ENCODE assay signal across 23 mouse cellular contexts in genomic region chr12:71961671-71962070, GRCm38 (mm10).
DNase-seq lines count a peak whose midpoint lies in the region; ATAC-seq and TF ChIP-seq lines count a peak whose summit lies in the region.
"Had no signal": no experiment of that assay in that cellular context is flagged by ENCODE, and none has a peak within 500 bp of the region (broad histone marks: within the 10 kb centered on the region; RNA-seq: fewer than 3 reads in every experiment).

No protein-coding gene starts in this region.

- ATAC-seq in embryonic facial prominence, embryonic 14.5 days (ENCODE audit: low read depth): peak; percentile 65; the same call in 1 of the 2 replicates
- no peak for ATAC-seq in heart, embryonic 15.5 days (replicated peaks; ENCODE audit: insufficient number of reproducible peaks, insufficient read depth, low FRiP score, low read depth)
- ATAC-seq: forebrain, embryonic 13.5 days; forebrain, embryonic 15.5 days; forebrain, postnatal 0 days had no signal

- H3K27me3 ChIP-seq in embryonic facial prominence, embryonic 14.5 days (replicated peaks; ENCODE audit: control insufficient read depth, insufficient read depth, low read length): no peaks in the 10 kb centered on the region
- H3K27me3 ChIP-seq in embryonic facial prominence, embryonic 10.5 days (replicated peaks; ENCODE audit: low read depth, poor library complexity, severe bottlenecking): no peaks in the 10 kb centered on the region
- no peaks in the 10 kb centered on the region for H3K27me3 ChIP-seq in heart, embryonic 15.5 days
- H3K27me3 ChIP-seq: embryonic facial prominence, embryonic 12.5 days; embryonic facial prominence, embryonic 15.5 days; forebrain, embryonic 13.5 days; forebrain, embryonic 15.5 days had no signal

- H3K4me1 ChIP-seq in embryonic facial prominence, embryonic 14.5 days (ENCODE audit: control insufficient read depth, insufficient read depth, low read length): no peaks in the 10 kb centered on the region
- peaks cover 12% of the 10 kb centered on the region; the same call in 1 of the 2 replicates for H3K4me1 ChIP-seq in embryonic facial prominence, embryonic 10.5 days
- peaks cover 7% of the 10 kb centered on the region for H3K4me1 ChIP-seq in heart, embryonic 15.5 days (replicated peaks)
- H3K4me1 ChIP-seq: embryonic facial prominence, embryonic 12.5 days had no signal

- no peak overlapping the region for H3K9ac ChIP-seq in embryonic facial prominence, embryonic 14.5 days (ENCODE audit: low read depth, low read length)
- no peak overlapping the region for H3K9ac ChIP-seq in heart, embryonic 15.5 days
- H3K9ac ChIP-seq: embryonic facial prominence, embryonic 12.5 days; embryonic facial prominence, embryonic 15.5 days; forebrain, embryonic 13.5 days; forebrain, embryonic 15.5 days; forebrain, postnatal 0 days had no signal

- H3K9me3 ChIP-seq in embryonic facial prominence, embryonic 14.5 days (ENCODE audit: control insufficient read depth, low read length): no peaks in the 10 kb centered on the region
- no peaks in the 10 kb centered on the region for H3K9me3 ChIP-seq in embryonic facial prominence, embryonic 10.5 days
- H3K9me3 ChIP-seq in heart, embryonic 15.5 days (replicated peaks): no peaks in the 10 kb centered on the region
- H3K9me3 ChIP-seq: embryonic facial prominence, embryonic 12.5 days; embryonic facial prominence, embryonic 15.5 days; forebrain, embryonic 13.5 days; forebrain, embryonic 15.5 days had no signal

- H3K36me3 ChIP-seq in embryonic facial prominence, embryonic 14.5 days (ENCODE audit: control insufficient read depth, insufficient read depth, low read length): peaks cover 34% of the 10 kb centered on the region
- H3K36me3 ChIP-seq in embryonic facial prominence, embryonic 10.5 days (replicated peaks): peaks cover 27% of the 10 kb centered on the region
- H3K36me3 ChIP-seq in heart, embryonic 15.5 days: peaks cover 55% of the 10 kb centered on the region

- H3K4me3 ChIP-seq in embryonic facial prominence, embryonic 14.5 days (ENCODE audit: low read depth, low read length): no peak overlapping the region
- no peak overlapping the region for H3K4me3 ChIP-seq in embryonic facial prominence, embryonic 10.5 days
- H3K4me3 ChIP-seq in heart, embryonic 15.5 days: no peak overlapping the region
- no peak overlapping the region for H3K4me3 ChIP-seq in layer of hippocampus, adult 2 months
- H3K4me3 ChIP-seq: embryonic facial prominence, embryonic 12.5 days; embryonic facial prominence, embryonic 15.5 days; erythroblast, embryonic 14.5 days; forebrain, embryonic 13.5 days; forebrain, embryonic 15.5 days had no signal

- 89% methylated on average over 3 of the region's 3 CpGs for WGBS in embryonic facial prominence, embryonic 14.5 days
- WGBS in embryonic facial prominence, embryonic 10.5 days: 96% methylated on average over 3 of the region's 3 CpGs
- 57% methylated on average over 3 of the region's 3 CpGs for WGBS in heart, embryonic 15.5 days

- no peak overlapping the region for H3K27ac ChIP-seq in embryonic facial prominence, embryonic 14.5 days (replicated peaks; ENCODE audit: low read depth, low read length)
- no peak overlapping the region for H3K27ac ChIP-seq in embryonic facial prominence, embryonic 10.5 days (replicated peaks)
- H3K27ac ChIP-seq in heart, embryonic 15.5 days: peak overlapping the region; percentile 57
- H3K27ac ChIP-seq in layer of hippocampus, adult 2 months: 0 out of 2 replicates have a peak overlapping the region, but pooled peaks have one; percentile 15
- H3K27ac ChIP-seq: embryonic facial prominence, embryonic 12.5 days; embryonic facial prominence, embryonic 15.5 days; forebrain, embryonic 13.5 days; forebrain, embryonic 15.5 days had no signal

- H3K4me2 ChIP-seq in embryonic facial prominence, embryonic 14.5 days (ENCODE audit: low read depth, low read length): no peak overlapping the region
- no peak overlapping the region for H3K4me2 ChIP-seq in heart, embryonic 15.5 days
- H3K4me2 ChIP-seq: embryonic facial prominence, embryonic 12.5 days; embryonic facial prominence, embryonic 15.5 days; forebrain, embryonic 13.5 days; forebrain, embryonic 15.5 days had no signal

- intact Hi-C loops in heart, postnatal 14 days (cut with DNase I): no loop called here

- no peak for DNase-seq in embryonic facial prominence, embryonic 14.5 days (ENCODE audit: low spot score)
- no peak for DNase-seq in embryonic facial prominence, embryonic 10.5 days (ENCODE audit: low spot score)
- DNase-seq in heart, postnatal 14 days: no peak
- no peak for DNase-seq in layer of hippocampus, adult 2 months (ENCODE audit: low spot score in 2 of 2)
- DNase-seq in layer of hippocampus, postnatal 25 days (ENCODE audit: extremely low spot score in 1 of 2, low spot score in 1 of 2): no peak
- no peak for DNase-seq in kidney, postnatal 14 days
- DNase-seq: adrenal gland, adult 2 months; adrenal gland, postnatal 10 days; adrenal gland, postnatal 25 days; cerebellum, adult 11 months; cerebellum, adult 18-20 months; cerebellum, adult 8-10 months; cerebellum, adult 9-11 months; cerebellum, postnatal 14 days; cerebellum, postnatal 36 days; embryo, embryonic 11 days; forebrain, postnatal 0 days had no signal

- TF ChIP-seq CTCF in layer of hippocampus, adult 2 months (conservative IDR thresholded peaks at IDR 0.05): no peak

Comparison
In these comparisons a context has a peak if more than half of its experiments do, and no peak if none do; other contexts are left out.
1. H3K27ac ChIP-seq: peak in heart, embryonic 15.5 days (single experiment) and layer of hippocampus, adult 2 months (single experiment); none in embryonic facial prominence, embryonic 14.5 days (single experiment) and embryonic facial prominence, embryonic 10.5 days (single experiment).